Mouse (Mus musculus): ENCODE data around the gene Sgms2.

The Sgms2 gene

DNA sequence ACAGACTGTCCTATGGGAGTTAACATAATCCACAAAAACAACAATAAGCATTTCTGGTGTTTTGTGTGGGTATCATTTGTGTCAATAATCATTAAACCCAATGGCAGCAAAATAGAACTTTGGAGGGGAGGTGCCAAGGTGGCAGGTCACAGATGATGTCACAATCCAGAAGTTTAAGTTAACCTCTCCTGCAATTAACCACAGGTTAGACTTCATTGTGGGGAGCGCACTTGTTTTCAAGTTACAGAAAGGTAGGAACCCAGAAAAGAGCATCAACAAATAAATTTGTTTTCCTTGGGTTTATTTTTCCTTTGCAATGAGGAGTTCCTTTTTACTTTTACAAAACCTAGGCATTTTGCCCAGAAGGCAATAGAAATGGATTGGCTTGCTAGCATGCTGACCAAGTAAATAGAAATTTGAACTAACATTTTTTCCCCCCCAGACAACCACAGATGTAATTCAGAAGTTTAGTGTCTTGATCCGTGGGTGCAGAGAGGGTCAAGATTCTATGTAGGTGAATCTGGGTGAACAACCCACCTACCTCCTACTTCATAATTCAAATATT is at the start of gene Sgms2:
Gene Sgms2, minus strand, starts transcription at position 51 of the 565 bp plus-strand sequence.
- in situ Hi-C loops (cut with MseI, MboI) = no loop called here

DNA sequence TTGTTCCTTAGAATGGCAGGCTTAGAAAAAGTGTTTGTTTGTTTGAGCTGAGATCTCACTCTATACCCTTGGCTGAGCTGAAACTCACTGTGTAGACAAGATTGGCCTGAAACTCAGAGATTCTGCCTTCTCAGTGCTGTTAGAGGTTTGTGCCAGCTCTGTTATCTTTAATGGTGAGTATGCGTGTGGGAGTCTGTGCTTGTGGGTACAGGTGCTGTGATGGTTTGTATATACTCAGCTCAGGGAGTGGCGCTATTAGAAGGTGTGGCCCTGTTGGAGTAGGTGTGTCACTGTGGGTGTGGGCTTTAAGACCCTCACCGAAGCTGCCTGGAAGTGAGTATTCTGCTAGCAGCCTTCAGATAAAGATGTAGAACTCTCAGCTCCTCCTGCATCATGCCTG is 34.0 kb upstream of the Sgms2 start:
- in situ Hi-C loops (cut with MseI, MboI) = no loop called here

DNA sequence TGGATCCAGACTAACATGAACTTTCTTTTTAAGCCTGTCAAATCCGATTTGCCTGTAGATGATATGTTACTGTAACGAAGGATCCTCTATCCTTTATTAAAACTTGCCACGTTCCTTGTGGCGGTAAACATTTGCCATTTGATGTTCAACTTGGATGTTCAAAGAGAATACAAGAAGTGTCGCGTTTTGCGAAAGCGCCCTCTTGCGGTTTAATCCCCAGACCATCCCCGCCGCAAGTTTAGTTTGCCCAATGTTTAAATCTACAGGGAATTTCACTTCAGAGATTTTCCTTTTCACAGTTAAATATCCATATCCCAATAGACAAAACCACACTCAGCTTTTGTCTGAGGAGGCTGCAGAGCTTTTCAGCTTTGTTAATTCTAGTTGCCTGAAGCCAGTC is 33.6 kb upstream of the Sgms2 start:
- in situ Hi-C loops (cut with MseI, MboI) = no loop called here

DNA sequence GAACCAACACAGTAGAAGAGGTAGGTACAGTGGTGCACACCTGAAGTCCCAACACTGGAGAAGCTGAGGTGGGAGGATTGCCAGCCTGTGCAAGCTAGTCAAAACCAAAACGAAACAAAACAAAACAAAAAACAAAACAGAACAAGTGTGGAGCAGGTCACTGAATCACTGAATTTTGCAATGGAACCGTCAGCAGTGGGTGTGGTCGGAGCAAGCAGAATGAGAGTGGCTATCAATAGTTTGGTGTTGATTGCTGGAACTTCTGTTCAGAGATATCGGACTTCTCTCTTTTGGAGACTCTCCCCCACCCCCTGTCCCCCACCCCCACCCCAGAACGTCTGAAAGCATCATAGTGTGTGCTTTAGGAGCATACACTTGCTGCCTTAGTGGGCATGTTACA is 33.0 kb upstream of the Sgms2 start:
- in situ Hi-C loops (cut with MseI, MboI) = no loop called here

DNA sequence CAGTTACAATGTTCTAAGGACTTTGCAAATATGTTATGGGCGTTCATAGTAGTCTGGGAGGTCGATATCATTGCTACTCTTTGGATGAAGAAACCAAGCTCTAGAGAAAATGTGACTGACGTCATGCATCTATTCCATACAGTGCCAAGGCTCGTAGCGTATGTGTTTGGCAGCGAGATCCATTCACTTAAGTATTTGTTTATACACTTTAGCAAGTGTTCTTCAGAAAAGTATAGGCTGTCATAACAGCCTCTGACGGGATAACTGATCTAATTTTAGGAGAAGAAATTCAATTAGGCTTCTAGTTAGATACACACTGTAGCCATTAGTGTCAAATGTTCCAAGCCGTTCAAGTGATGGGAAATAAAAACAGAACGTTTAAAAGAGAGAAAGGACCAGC is 32.5 kb upstream of the Sgms2 start:
- in situ Hi-C loops (cut with MseI, MboI) = no loop called here

DNA sequence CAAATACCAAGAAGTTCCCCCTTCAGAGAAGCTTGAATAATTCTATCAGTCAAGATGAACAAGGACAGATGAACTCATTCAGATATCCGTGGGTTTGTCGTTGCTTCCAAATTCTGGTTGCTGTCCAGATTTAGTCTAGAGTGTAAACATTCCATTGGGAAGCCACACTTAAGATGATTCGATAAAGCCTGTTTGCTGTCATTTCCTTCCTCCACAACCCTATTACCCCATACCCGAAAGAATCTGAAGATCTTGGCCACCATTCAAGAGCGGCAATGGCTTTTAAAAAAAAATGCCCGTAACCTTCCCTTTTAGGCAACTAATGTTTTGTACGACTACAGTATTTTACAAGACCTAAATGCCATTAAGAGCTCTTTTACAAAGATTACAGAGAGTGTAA is 31.0 kb upstream of the Sgms2 start:
- in situ Hi-C loops (cut with MseI, MboI) = no loop called here

DNA sequence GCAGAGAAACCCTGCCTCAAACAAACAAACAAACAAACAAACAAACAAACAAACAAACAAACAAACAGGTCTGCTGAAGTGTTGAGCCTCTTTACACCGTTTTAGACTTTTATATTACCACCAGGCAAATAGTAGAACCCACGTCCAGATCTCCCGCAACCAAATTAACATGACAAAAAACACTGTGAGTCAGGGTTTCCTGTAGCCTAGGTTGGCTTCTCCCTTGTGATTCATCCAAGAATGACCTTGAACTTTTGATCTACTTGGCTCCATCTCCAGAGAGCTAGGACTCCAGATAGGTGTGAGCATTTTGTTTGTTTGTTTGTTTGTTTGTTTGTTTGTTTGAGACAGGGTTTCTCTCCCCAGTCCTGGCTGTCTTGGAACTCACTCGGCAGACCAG is 30.0 kb upstream of the Sgms2 start:
- in situ Hi-C loops (cut with MseI, MboI) = no loop called here

DNA sequence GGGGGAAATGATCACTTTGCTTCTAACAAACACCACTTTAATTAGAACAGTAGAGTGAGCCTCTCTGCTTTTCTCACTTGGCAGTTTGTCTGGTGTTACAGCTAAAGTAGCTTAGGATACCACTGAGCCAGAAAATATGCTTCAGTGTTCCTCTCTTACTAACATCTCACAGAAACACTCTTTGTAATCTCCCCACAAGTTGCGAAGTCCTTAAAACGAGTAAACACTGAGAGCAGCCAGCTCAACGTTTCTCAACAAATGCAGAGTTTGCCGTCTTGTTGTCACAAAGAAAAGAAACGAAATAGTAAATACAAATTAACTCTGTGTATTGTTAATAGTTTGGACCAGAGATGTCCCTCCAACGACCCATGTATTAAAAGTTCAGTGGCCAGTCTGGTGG is 26.5 kb upstream of the Sgms2 start:
- in situ Hi-C loops (cut with MseI, MboI) = no loop called here

DNA sequence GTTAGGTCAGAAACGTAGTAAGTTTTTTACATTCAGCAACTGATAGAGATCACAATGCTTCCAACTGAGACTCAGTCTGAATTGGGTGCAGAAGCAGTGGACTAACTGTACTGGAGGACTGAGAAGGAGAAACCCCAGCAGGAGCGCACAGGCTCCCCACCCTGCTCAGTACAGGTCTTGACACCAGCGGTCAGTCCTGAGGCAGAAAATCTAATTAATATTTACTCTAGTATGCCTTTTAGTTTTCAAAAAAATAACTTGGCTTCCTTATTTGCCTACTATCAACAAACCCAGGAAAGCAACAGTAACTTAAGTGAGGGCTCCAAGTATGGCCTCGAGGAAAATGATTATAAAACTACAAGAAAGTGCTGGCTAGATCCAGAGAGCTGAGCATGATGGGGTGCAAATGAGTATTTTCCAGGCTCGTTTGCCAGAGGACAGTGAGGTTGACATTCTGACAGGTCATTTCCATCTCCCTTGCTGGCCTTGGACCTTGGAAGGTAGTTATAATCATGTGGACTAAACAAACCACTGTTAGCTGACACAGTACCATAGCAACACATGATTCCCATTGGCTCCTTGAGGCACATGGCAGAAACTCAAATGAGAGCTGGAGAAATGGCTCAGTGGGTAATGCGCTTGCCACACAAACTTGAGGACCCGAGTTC is 25.3 kb upstream of the Sgms2 start:
- in situ Hi-C loops (cut with MseI, MboI) = no loop called here

DNA sequence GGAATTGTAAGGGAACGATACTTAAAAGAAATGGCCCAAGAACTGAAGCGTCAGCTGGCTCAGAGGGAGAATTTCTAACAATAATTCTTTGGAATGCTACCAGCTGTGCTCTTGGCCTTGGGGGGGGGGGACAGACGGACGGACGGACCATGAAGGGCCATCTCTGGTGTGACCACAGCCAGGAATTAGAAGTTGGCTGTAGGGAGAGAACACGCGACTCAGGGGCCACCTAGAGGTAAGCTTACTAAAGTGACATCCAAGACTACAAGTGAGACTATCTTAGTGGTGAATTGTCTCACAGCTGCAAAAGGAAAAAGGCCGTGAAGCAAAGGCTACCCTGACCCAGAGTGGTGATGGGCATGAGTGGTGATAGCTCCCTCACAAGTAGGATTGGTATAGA is 20.4 kb upstream of the Sgms2 start:
- in situ Hi-C loops (cut with MseI, MboI) = no loop called here

DNA sequence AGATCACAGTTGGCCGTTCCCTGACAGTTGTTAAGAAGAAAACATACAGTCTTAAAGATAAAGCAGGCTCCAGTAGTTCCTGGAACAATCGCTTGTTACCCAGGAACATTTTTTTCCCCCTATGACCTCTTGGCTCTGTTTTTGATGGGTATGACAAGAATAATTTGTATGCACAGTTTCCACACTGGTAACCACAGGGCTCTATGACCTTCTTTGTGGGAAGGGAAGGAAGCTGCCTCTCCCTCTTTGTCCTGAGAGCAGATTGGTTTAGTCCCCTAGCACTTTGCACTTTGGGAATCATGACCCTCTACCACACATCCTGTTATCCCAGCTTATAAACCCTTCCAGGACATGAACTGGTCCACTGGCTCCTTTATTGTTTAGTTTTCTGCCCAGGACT is 16.8 kb upstream of the Sgms2 start:
- in situ Hi-C loops (cut with MseI, MboI) = no loop called here

DNA sequence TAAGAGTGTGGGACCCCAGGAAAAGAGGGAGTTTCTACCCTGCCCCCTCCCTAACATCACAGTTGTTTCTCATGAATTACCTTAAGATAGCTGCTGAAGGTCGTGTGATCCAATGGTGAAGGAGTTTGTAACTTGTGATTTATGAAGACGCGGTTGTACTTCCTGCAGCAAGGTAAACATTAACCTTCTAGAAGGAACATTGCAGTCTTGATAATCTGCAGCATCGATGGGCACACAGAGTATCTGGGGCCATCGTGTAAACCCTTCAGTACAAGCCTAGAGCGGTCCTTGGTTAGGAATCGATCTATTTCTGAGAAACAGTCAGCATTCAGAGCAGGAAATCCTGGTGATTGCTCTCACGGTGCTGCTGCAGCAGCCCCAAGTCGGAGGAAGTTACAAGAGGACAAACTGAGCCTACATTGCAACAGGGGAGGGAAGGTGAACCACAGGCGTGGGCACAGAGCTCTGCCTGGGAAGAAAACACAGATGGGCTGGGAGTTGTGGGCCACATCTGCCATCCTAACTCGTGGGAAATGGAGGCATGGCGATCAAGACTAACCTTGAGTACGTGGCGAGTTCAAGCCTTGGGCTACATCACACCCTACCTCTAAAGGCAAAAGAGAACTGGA is 13.5 kb upstream of the Sgms2 start:
- in situ Hi-C loops (cut with MseI, MboI) = no loop called here

DNA sequence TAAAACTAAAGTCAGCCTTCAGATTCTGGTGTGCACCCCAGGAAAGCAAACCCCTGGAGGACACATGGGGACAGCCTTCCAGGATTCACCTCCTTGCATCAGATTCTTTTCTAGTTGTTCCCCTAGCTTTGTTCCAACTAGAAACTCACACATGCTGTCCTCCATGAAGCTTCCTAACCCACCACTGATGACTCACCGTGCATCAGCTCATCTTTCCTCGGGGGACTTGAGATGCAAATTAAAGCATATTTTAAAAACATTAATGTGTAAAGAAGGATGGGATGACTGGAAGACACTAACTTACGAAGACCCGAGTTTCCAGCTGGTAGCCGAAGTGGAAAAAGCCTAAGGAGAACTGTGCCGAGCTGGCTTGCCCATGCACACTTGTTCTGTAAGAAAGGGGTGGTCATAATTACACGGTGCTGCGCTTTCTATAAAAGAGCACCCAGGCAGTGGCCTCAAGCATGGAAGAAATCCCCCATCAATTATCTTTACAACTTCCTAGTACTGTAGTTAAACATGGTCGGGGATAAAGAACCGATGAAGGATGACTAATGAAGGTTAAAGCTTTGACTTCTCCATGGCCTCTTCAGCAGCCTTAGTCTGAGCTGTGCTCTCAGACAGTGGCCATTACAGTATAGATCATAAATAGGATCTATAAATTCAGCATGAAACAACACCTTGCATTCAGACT is 10.6 kb upstream of the Sgms2 start:
- in situ Hi-C loops (cut with MseI, MboI) = no loop called here

DNA sequence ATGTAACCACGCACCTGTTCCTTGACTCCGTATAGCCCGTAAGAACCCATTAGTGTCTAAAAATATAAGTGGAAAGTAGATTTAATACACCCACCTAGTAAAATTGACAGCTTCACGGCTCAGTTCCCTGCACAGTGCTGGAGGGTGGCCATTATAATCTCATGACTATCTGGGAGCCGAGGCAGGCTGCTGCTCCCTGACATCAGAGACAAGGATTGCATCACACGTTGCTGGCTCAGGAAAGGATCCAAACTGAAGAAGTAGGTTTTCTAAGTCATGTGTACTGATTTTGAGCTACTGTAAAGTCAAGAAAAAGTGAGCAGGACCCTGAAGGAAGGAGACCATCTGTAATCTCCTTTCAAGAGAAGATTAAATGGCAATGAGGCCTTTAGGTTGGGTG is 8.4 kb upstream of the Sgms2 start:
- in situ Hi-C loops (cut with MseI, MboI) = no loop called here

DNA sequence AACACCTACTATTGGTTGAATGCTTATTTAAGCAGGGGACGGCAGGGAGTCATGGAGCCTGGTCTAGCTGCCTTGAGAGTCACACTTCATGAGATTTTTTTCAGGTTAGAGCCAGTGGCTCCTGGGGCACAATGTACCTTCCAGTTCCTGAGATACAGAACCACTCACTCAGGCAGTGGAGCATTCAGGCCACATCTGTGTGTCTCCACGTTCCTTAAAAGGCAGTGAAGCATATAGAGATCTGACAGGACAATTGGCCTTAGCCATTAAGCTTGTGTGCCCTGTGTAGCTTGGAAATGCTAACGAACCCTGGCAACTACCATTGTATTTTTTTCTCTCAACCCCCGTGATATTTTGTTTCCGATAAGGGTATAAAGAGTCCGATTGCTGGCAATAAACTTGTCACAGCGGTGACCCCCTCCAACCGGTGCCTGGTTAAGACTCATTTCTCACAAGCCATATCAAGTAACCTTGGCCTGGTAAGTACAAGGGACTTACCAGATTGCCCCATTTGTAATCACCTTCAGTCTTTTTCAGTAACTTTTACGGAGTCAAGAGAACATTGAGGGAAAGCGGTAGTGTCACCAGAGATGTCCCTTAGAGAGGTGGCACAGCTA is 5.4 kb upstream of the Sgms2 start:
- in situ Hi-C loops (cut with MseI, MboI) = no loop called here

DNA sequence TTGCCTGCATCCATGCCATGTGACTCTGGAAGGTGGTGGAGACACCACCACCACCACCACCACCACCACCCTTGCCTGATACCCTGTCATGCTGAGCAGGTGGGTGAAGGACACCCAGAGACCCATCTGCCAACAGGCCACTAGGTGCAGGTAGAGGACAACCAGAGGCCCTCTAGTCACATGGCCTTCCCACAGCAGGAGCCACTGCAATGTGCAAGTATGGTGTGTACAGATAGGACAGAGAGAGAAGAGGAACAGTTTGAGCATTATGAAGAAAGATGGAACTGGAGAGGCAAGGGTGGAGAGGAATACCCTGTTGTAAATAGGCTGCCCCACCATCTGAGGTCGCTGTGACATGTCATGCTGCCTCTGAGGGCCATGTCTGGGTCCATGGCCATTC is 3.9 kb upstream of the Sgms2 start:
- in situ Hi-C loops (cut with MseI, MboI) = no loop called here

DNA sequence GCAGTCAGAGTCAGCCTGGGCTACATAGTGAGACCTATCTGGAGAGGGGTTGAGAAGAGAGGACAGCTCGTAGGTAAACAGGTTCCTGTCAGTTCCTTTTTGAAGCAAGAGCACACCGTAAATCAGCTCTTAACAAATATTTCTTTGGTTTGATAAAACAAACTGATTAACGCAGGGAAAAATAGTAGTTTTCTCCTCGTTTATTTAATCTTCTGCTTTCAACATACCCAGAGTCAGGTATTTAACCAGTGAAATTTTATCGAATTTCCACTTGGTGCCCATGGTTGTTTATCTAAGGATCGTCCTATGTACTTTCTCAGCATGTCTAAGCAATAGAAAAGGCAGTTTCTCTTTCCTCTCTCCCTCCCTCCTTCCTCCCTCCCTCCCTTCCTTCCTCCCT is 2.0 kb upstream of the Sgms2 start:
- in situ Hi-C loops (cut with MseI, MboI) = no loop called here

DNA sequence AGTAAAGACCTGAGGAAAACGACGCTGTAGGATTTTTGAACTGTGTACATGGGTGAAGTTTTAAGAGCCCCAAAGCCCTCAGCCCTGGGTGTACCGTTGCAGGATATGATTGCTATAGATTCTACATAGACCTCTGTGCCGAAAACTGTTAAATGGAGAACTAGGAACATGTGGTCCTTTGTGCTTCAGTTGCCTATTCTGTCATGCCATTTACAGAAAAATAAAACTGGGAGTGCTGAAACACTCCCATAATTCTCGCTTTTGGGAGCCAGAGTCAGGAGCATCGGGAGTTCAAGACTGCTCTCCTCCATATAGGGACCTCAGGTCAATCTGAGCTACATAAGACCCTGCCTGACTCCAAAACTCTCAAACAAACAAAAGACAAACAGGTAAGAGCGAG is 769 bp upstream of the Sgms2 start:
- in situ Hi-C loops (cut with MseI, MboI) = no loop called here

DNA sequence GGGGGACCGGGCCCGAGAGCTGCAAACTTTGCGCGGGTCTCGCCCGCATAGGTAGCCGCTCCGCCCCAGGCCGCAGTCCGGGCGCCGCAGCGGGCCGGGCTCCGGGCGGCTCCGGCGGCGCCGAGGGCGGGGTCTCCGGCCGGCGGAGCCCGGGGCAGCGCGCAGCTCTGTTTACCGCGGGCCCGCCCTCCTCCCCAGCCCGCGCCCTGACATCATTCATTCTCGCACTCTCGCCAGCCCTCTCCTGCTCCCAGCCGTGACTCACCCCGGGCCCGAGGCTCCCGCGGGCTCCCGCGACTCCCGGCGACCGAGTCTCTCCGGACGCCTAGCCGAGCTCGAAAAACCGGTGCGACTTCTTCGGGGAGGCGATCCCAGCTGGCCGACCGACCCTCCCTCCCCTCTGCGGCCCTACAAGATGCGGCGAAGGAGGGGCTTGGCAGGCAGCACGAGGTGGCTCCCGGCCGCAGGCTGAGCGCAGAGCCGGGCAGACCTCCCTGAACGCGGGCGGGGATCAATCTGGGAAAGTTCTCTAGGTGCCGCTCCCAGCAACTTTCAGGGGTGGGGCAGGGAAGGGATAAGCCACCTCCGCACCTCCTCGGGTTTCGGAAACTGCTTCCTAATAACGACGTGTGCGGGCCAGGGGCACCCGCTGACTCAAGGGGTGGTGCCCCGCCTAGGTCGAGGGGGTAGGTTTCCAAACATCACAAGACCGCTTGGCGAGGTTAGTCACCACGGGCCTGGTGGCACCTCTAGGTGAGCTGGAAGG is 885 bp downstream of the Sgms2 start:
- in situ Hi-C loops (cut with MseI, MboI) = no loop called here

DNA sequence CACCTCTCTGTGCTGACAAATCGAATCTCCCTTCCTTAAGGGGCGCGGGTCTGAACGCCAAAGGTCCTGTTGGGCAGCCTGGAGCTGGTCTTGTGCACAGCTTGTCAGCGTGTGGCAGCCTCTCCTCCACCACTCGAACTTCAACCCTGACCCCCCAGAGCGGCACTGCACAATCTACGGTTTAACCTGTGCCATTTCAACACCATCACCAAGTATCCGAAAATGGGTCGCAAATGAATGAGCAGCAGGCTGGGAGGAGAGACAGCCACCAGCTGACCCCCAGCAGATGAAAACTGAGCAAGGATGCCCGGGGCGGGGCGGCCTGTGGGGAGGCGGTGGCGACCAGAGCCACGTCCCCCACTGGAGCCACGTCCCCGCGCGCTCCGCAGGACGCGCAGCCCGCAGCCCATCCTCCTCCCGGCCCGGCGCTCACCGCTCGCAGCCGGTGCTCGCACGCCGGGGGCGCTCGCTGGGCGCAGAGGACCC is 1.5 kb downstream of the Sgms2 start:
- in situ Hi-C loops (cut with MseI, MboI) = no loop called here

DNA sequence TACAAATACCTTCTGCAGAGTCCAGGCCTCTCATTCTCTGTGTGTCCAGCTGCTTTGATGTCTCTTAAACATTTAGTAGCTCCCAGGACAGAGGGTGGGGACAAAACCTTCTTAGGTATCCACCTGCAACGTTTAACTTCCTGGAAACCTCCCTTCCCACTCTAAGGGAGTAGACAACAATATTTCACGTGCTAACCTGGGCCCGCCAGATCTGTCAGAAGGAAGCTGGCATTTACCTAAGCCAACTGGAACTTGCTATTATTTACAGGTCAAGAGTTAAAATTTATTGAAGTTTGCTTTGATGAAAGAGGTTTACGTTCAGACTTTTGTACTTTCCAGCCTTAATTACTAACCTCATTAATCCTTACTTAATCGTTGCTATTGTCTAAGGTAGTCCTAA is 2.2 kb downstream of the Sgms2 start:
- in situ Hi-C loops (cut with MseI, MboI) = no loop called here

DNA sequence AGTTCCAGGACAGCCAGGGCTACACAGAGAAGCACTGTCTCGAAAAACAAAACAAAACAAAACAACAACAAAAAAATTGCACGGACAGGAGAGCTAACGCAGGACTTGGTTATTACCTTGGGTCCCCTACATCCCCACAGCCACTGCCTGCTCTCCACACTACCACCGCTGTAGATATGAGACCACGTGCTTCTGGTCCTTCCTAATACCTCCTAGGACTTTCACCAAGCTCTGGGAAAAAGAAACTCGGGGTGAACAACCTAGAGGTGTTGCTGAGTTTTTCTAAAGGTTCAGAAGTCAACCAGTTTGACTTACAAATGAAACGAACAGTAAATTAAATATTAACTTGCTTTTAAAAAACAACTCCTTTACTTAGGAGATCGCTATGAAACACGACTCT is 2.8 kb downstream of the Sgms2 start:
- in situ Hi-C loops (cut with MseI, MboI) = no loop called here
